Mouse (Mus musculus) embryonic facial prominence, embryonic 13.5 days (tissue): ENCODE results near the gene Sept11. TPM values are rescaled to one million over a fixed set of nuclear protein-coding genes. Genes with fewer than 3 reads are reported as not detected.

Source experiments
- ATAC-seq: fragments of 200-750 bp; cut with Nextera tagmentation; 2 replicates; pipeline ENCODE4 v1.8.0; 2017; ENCODE audit warnings: low read depth; ENCODE audit not compliant: insufficient number of reproducible peaks, insufficient read depth, low FRiP score, low TSS enrichment
- H3K27ac ChIP-seq: fragments of 300-500 bp; sonication (generic); 2 replicates; pipeline ENCODE4 v1.5.1; 2015; ENCODE audit warnings: moderate library complexity, mild to moderate bottlenecking, inconsistent platforms
- H3K27me3 ChIP-seq: fragments of 300-500 bp; sonication (generic); 2 replicates; pipeline ENCODE4 v1.6.1; 2015; ENCODE audit warnings: mild to moderate bottlenecking, inconsistent platforms
- H3K36me3 ChIP-seq: fragments of 300-500 bp; sonication (generic); 2 replicates; pipeline ENCODE4 v1.6.1; 2015; ENCODE audit warnings: mild to moderate bottlenecking, inconsistent platforms
- H3K4me1 ChIP-seq: fragments of 300-500 bp; sonication (generic); 2 replicates; pipeline ENCODE4 v1.6.1; 2015; ENCODE audit warnings: inconsistent platforms
- H3K4me2 ChIP-seq: fragments of 300-500 bp; sonication (generic); 2 replicates; pipeline ENCODE4 v1.6.1; 2015; ENCODE audit warnings: moderate library complexity, mild to moderate bottlenecking, inconsistent platforms
- H3K4me3 ChIP-seq: fragments of 300-500 bp; sonication (generic); 2 replicates; pipeline ENCODE4 v1.5.1; 2015; ENCODE audit warnings: mild to moderate bottlenecking, inconsistent platforms
- H3K9ac ChIP-seq: fragments of 300-500 bp; sonication (generic); 2 replicates; pipeline ENCODE4 v1.6.1; 2015; ENCODE audit warnings: mild to moderate bottlenecking, inconsistent platforms
- H3K9me3 ChIP-seq: fragments of 300-500 bp; sonication (generic); 2 replicates; pipeline ENCODE4 v1.6.1; 2016; ENCODE audit warnings: inconsistent platforms
- WGBS: fragments of 180-500 bp; shearing (Covaris S2); methylation state at CpG from one replicate; pipeline ENCODE4 v1.1.7; 2015; ENCODE audit warnings: mixed read lengths; 5-methylcytosine and 5-hydroxymethylcytosine counted together
- polyA plus RNA-seq: library from polyadenylated mRNA; unstranded; fragments of >200 nt; fragmentation: Nextera tagmentation; extraction: Ambion mirVana; gene quantifications from 2 replicates; pipeline ENCODE4 v1.2.1, GENCODE M21; 2015

The Sept11 gene
- polyA plus RNA-seq, 1 experiment from 2014 or later = 220 TPM

DNA sequence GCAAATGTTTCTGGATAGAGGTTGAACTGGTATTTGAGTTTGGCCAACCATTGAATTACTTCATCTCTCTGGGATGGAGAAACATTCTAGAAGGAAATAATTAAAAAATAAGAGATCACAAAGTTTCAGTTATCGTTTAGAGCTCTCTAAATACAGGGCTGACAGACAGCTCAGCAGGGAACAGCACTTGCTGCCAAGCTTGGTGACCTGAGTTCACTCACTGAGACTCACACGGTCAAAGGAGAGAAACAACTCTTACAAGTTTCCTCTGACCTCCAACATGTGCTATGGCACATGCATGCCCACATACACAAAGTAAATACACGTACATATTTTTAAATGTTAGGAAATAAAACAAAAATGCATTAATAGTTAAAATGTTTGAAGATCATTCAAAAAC is 96.4 kb downstream of the Sept11 start:
- H3K9ac ChIP-seq = no peak overlapping the region
- no peak overlapping the region for H3K27ac ChIP-seq
- H3K4me2 ChIP-seq = no peak overlapping the region
- no peaks in the 10 kb centered on the region for H3K27me3 ChIP-seq
- H3K9me3 ChIP-seq = no peaks in the 10 kb centered on the region
- H3K36me3 ChIP-seq = peaks cover 42% of the 10 kb centered on the region
- no peak for ATAC-seq
- WGBS = 77% methylated on average over 3 of the region's 3 CpGs
- no peaks in the 10 kb centered on the region for H3K4me1 ChIP-seq
- no peak overlapping the region for H3K4me3 ChIP-seq

DNA sequence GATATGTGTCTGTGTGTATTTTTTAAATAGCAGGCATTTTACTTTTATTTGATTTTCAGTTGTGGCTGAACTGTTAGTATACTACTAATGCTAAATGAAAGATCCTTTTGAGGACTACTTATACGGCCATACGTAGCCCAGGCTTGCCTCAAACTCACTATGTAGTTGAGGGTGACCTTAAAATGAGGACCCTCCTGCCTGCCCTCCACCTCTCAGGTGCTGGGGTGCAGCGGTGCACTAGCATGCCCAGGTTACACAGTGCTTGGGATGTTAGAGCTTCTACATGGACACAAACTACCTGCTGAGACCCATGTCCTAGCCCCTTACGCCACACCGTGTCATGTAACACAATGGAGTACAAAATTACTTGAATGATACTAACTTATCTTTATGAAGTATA is 97.2 kb downstream of the Sept11 start:
- H3K9ac ChIP-seq = no peak overlapping the region
- H3K36me3 ChIP-seq = peaks cover 37% of the 10 kb centered on the region
- H3K4me2 ChIP-seq = no peak overlapping the region
- 93% methylated on average over 5 of the region's 5 CpGs for WGBS
- no peaks in the 10 kb centered on the region for H3K4me1 ChIP-seq
- no peak overlapping the region for H3K27ac ChIP-seq
- no peak overlapping the region for H3K4me3 ChIP-seq
- H3K27me3 ChIP-seq = no peaks in the 10 kb centered on the region
- ATAC-seq = no peak
- no peaks in the 10 kb centered on the region for H3K9me3 ChIP-seq

DNA sequence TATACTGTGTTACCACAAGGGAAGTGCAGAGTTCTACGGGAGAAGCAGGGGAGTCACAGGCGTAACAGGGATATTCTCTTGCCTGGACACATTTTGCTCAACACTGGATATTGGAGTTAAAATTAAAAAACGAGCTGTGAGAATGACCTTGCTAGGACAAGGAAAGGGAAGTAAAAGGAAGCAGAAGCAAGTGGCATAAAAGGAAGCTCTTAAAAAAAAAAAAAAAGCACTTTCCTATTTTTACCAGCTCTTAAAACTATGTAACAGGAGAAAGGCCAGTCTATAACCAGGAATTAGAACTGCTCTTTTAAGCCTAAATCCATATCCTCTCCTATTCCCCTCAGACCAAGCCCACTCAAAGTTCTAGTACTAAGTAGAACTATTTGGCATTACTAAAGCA is 105.0 kb downstream of the Sept11 start:
- ATAC-seq = no peak
- 93% methylated on average over 3 of the region's 3 CpGs for WGBS
- H3K4me2 ChIP-seq = no peak overlapping the region
- no peak overlapping the region for H3K4me3 ChIP-seq
- H3K27ac ChIP-seq = no peak overlapping the region
- H3K9ac ChIP-seq = no peak overlapping the region
- H3K27me3 ChIP-seq = no peaks in the 10 kb centered on the region
- H3K4me1 ChIP-seq = peaks cover 13% of the 10 kb centered on the region
- H3K36me3 ChIP-seq = peaks cover 36% of the 10 kb centered on the region
- H3K9me3 ChIP-seq = no peaks in the 10 kb centered on the region

DNA sequence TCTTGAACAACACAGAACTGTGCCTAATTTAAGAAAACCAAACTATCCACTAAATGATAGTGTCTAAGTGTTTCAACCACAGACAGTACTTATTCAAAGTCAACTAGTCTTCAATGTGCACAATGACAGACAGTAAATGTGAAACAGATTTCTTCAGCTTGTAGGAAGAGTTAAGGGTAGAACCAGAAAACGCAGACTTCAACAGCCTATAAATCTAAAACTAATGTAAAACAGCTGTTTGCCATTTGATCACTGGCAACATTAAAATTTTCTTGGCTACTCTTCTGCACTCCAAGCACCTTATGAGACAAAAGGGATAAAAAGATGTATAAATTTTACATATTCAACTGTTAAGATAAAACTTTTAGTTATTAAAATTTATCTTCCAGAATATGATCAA is 107.9 kb downstream of the Sept11 start:
- Histone ChIP-seq H3K27me3 (no peaks in the 10 kb centered on the region), H3K4me1 (peaks cover 20% of the 10 kb centered on the region), H3K4me2 (no peak overlapping the region), H3K27ac (no peak overlapping the region), H3K36me3 (peaks cover 36% of the 10 kb centered on the region), H3K9ac (no peak overlapping the region), H3K9me3 (no peaks in the 10 kb centered on the region), H3K4me3 (no peak overlapping the region)
- no peak for ATAC-seq
- WGBS = 29% methylated on average over 1 of the region's 1 CpGs

DNA sequence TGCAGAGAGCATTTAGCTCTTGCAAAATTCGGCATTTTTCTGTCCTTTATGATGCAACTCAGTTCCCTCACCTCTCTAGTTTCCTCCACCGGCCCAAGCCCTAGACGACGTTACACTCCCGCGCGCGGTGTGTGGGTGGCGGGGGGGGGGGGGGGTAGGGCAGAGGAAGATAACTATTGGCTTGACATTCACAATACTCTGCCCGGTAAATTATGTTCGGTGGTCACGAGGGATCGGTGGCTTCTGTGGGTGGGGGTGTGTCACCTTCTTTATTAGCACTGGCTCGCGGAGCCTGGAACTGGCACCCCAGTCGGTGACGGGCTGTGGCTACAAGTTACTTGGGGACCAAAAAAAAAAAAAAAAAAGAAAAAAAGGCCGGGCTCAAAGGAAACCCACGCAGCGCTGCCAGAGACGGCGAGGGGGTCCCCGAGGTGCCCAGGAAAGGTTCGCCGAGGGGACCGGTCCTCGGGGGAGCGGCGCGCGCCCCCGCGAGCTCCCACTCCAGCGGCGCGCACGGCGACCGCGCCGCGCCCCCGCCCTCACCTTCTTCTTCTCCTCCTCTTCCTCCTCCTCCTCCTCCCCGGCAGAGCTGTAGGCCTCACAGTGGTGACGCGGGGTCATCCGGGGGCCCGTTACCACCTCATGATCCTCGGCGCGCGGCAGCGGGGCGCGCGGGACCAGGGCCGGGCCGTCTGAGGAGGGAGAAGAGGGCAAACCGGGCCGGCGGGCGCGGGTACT is 112.3 kb downstream of the Sept11 start:
- Histone ChIP-seq H3K4me2 (peak overlapping the region; percentile 86), H3K9me3 (no peaks in the 10 kb centered on the region), H3K9ac (peak overlapping the region; percentile 98), H3K4me3 (peak overlapping the region; percentile 90), H3K36me3 (peaks cover 8% of the 10 kb centered on the region; the same call in 1 of the 2 replicates), H3K27ac (peak overlapping the region; percentile 95), H3K27me3 (no peaks in the 10 kb centered on the region), H3K4me1 (peaks cover 20% of the 10 kb centered on the region)
- ATAC-seq = peak; percentile 68
- WGBS = under 1% methylated on average over 42 of the region's 63 CpGs

DNA sequence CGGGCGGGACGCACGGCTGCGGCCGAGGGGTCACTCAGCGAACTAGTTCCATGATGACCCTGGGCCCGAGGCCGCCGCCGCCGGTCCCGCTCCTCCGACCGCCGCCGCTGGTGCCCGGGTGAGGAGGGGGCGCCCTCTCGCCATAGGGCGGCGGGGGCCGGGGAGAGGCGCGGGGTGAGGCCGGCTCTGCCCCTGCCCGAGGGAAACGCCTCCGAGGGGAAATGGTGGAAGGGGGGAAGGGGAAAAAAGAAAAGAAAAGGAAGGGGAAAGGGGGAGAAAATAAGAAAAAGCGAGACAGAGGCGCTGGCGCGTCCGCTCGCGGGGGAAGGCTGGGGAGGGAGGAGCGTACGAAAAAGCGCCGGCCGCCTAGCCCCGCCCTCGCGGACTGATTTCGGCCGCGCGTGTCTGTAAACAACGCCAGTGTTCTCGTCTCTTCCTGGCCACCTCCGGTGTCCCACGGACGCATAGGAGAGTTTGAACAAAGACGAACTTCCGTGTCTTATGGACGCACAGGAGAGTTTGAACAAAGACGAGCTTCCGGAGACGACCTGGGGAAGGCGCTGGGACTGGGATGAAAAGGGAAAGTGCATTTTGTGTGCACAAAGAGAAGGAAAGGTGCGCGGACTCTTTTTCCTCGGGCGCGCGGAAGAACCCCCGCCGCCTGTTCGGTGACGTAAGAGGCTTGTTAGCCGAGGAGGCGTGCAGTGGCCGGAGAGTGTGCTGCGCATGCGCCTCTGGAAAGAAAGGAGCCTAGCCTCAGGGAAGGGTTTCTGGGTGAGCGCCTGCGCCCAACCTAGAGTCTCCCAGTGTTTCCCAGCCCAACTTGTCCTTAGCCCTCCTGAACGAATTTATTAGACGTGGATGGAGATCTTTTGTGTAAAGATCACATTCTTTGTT is 113.1 kb downstream of the Sept11 start, which contains the start of the genes Ccni and 2010109A12Rik:
Gene Ccni, minus strand, starts transcription at position 387 of the 897 bp plus-strand sequence.
Gene 2010109A12Rik, plus strand, starts transcription at position 410 of the 897 bp plus-strand sequence.
- Histone ChIP-seq H3K4me2 (peak within 1 kb of the TSS; percentile 86), H3K27ac (peak within 1 kb of the TSS; percentile 95), H3K4me1 (peaks cover 18% of the 10 kb centered on the region), H3K4me3 (peak within 1 kb of the TSS; percentile 90), H3K27me3 (no peaks in the 10 kb centered on the region), H3K36me3 (0 out of 2 replicates have a peak, but pooled peaks cover 3% of the 10 kb centered on the region), H3K9ac (peak within 1 kb of the TSS; percentile 98), H3K9me3 (no peaks in the 10 kb centered on the region)
- WGBS = under 1% methylated on average over 77 of the region's 79 CpGs
- peak; percentile 93 for ATAC-seq

DNA sequence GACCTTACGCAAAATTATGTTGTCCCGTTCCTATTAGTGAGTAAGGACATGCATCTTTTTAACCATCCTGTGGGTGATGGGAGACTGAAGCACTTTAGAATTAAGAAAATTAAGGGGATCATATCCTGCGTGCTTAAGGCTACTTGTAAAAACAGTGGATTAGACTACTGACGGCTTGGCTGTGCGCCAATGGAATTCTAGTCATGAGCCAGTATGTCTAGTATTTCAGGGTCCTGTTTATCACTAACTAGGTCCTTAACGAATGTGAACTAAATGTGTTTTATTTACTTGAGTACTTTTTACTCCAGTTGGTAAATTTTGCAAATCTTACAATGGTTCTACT is 113.7 kb downstream of the Sept11 start:
- peak overlapping the region; percentile 63 for H3K4me2 ChIP-seq
- peak overlapping the region; percentile 95 for H3K27ac ChIP-seq
- 4% methylated on average over 6 of the region's 6 CpGs for WGBS
- peak; percentile 23; the same call in 1 of the 2 replicates for ATAC-seq
- peak overlapping the region; percentile 90 for H3K4me3 ChIP-seq
- peaks cover 16% of the 10 kb centered on the region for H3K4me1 ChIP-seq
- no peaks in the 10 kb centered on the region for H3K9me3 ChIP-seq
- no peaks in the 10 kb centered on the region for H3K36me3 ChIP-seq
- H3K27me3 ChIP-seq = no peaks in the 10 kb centered on the region
- peak overlapping the region; percentile 98 for H3K9ac ChIP-seq

DNA sequence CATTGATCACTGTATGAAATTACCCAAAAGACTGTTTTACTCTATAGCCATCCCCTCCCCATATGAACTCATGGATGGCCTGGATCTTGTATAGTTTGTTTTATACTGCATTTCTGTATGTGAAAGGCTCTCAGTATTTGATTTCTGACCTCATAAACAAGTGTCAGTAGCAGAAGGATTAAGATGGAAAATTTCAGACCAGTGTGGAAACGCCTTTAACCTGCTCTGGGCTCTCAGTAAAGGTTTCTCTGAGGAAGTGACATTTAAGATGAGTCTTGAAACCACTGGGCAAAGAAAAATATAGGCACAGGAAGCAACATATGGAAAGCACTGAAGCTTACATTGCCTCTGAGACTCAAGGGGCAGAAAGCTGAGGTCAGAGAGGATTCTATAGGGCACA is 114.3 kb downstream of the Sept11 start:
- no peak for ATAC-seq
- Histone ChIP-seq H3K9ac (no peak overlapping the region), H3K27ac (peak overlapping the region; percentile 95), H3K9me3 (no peaks in the 10 kb centered on the region), H3K27me3 (no peaks in the 10 kb centered on the region), H3K4me3 (no peak overlapping the region), H3K4me1 (peaks cover 16% of the 10 kb centered on the region), H3K4me2 (peak overlapping the region; percentile 63), H3K36me3 (no peaks in the 10 kb centered on the region)
- 50% methylated on average over 1 of the region's 1 CpGs for WGBS

DNA sequence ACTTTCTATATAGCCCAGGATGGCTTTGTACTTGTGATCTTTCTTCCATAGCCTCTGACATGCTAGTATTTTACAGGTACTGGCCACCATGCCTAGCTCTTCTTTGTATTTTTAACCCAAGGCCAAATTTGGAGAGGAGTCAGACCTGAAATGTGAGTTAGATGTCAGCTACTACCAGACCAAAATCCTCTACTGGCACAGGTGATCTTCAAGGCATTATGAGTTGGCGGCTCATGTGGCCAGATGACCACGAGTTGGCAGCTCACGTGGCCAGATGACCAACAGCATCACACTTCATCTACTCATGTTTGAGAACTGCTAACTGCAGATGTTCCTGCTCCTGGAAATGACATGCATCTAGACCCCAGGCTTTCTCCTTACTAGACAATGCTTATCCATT is 125.1 kb downstream of the Sept11 start:
- Histone ChIP-seq H3K4me2 (no peak overlapping the region), H3K27me3 (no peaks in the 10 kb centered on the region), H3K4me3 (no peak overlapping the region), H3K9ac (no peak overlapping the region), H3K4me1 (no peaks in the 10 kb centered on the region), H3K9me3 (no peaks in the 10 kb centered on the region), H3K27ac (no peak overlapping the region), H3K36me3 (no peaks in the 10 kb centered on the region)
- WGBS = 76% methylated on average over 3 of the region's 3 CpGs
- no peak for ATAC-seq

DNA sequence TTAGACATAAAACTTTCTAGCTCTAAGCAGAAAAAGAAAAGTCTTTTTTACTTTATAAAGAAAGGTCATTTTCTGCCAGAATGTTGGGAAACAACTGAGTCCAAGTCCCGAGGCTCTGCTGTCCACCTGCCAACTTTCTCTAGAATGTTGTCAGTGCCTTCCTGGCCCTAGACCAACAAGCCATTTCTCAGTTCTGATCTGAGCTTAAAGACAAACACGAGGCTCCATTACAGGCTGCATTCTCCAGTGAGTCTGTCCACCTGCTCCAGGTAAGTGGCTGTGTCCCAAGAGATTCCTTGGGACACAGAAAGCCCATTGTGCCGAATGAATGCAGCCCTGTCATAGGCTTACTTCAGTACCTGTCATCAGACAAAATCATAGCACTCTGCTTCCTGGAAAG is 128.4 kb downstream of the Sept11 start:
- no peak for ATAC-seq
- Histone ChIP-seq H3K4me1 (peaks cover 2% of the 10 kb centered on the region; the same call in 1 of the 2 replicates), H3K4me3 (no peak overlapping the region), H3K27ac (no peak overlapping the region), H3K9me3 (no peaks in the 10 kb centered on the region), H3K27me3 (no peaks in the 10 kb centered on the region), H3K36me3 (no peaks in the 10 kb centered on the region), H3K4me2 (no peak overlapping the region), H3K9ac (no peak overlapping the region)
- WGBS = 64% methylated on average over 3 of the region's 3 CpGs

DNA sequence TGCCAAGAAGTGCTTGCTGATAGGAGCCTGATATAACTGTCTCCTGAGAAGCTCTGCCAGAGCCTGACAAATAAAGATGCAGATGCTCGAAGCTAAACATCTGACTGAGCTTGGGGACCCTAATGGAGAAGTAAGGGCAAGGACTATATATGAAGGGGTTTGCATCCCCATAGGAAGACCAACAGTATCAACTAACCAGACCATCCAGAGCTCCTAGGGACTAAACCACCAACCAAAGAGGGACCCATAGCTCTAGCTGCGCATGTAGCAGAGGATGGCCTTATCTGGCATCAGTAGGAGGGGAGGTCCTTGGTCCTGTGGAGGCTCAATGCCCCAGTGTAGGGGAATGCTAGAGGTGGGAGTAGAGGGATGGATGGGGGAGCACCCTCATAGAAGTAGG is 131.3 kb downstream of the Sept11 start:
- no peak for ATAC-seq
- Histone ChIP-seq H3K27me3 (no peaks in the 10 kb centered on the region), H3K27ac (no peak overlapping the region), H3K36me3 (no peaks in the 10 kb centered on the region), H3K9ac (no peak overlapping the region), H3K4me3 (no peak overlapping the region), H3K4me2 (no peak overlapping the region), H3K9me3 (0 out of 2 replicates have a peak, but pooled peaks cover 7% of the 10 kb centered on the region), H3K4me1 (peaks cover 2% of the 10 kb centered on the region; the same call in 1 of the 2 replicates)
- WGBS = 75% methylated on average over 2 of the region's 2 CpGs
